Mouse (Mus musculus) ES-E14 (cell line): ENCODE measurements around the gene Mtx1.

Experiments used
- MAFK ChIP-seq: IDR thresholded peaks from 2 replicates; pipeline ENCODE4 v1.6.1; 2014; ENCODE audit warnings: mild to moderate bottlenecking, low read depth, low read length, inconsistent platforms; ENCODE audit not compliant: insufficient read depth
- ZC3H11A ChIP-seq: IDR thresholded peaks from 2 replicates; pipeline ENCODE4 v1.6.1; 2012; ENCODE audit warnings: low read depth, mild to moderate bottlenecking, inconsistent platforms, low read length, borderline replicate concordance

DNA sequence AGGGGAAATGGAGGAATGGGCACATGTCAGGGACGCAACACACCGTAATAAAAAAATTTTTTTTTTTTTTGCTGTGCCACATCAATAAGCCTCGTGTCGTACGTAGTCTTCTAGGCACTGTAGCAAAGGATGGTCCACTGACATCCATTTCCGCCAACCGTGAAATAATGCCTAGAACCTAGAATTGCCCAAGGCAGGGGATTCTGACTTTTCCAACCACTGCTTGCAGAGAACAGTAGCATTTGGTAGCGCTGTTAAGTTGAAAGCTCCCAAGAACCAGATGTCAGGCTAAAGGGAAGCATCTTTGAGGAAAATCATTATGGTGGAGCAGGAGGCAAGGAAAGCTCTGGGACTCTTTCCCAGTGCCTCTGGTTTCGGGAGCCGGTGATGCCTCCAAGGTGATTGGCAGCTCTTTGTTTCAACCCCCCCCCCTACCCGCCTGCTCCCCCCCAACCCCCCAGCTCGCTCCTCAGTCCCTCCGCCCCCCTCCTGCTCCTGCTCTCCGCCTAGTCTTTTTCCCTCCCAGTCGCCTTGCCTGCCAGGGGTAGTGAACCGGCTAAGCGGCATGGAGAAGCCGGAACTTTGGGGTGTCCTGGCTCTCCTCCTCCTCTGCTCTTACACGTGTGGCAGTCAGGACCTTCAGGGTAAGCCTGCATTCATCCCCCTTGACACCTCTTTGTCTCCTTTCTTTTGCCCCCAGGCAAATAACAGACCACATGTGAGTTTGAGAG lies 12.0 kb downstream of the Mtx1 start, which contains the start of gene Thbs3:
- no peak for TF ChIP-seq ZC3H11A
- TF ChIP-seq MAFK = no peak
